Mouse (Mus musculus) cerebellum, adult 2 months (tissue): ENCODE results near the gene Hnrnpl.

ENCODE experiments used
- CTCF ChIP-seq: fragments of 200-500 bp; IDR thresholded peaks from 2 replicates; pipeline ENCODE4 v1.5.1; 2011; ENCODE audit warnings: low read depth, mild to moderate bottlenecking, control low read depth, low read length, moderate library complexity, borderline replicate concordance; ENCODE audit not compliant: insufficient read depth
- POLR2A ChIP-seq: fragments of 200-500 bp; IDR thresholded peaks from 2 replicates; pipeline ENCODE4 v1.6.1; 2011; ENCODE audit warnings: low read length, control low read depth, borderline replicate concordance; ENCODE audit not compliant: insufficient read depth

DNA sequence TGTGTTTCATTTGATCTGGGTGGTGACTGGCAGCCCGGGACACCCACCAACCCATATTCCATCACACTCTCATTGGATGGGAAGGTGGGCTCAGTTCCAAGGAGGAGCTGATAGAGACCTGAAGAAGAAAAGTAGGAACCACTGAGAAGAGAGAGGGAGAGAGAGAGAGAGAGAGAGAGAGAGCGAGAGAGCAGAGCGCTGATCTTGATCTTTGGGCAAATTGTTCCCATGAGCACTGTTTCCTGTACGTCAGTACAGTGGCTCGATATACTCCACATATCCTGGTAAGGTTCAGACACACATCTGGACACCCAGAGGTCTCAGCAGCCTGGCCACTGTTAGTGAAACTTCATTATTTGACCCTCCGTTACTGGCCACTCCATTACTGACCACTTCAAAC lies 55.2 kb downstream of the Hnrnpl start, which contains the start of gene Lgals7:
- TF ChIP-seq CTCF = no peak
- TF ChIP-seq POLR2A = no peak
